Mouse (Mus musculus) heart, adult 11 months (tissue): Measurements from ENCODE around the gene Elf5.
A peak's percentile ranks its signal among the peaks of the same experiment; 100 is the strongest.

Experiments
- DNase-seq: peaks from one replicate; pipeline ENCODE4 v3.0.0; 2022

Elf5 gene

GRCm38 (mm10) chr2:103478326-103478725, 66.8 kb downstream of the Elf5 start:
- peak; percentile 72 for DNase-seq

- DNase-seq = peak; percentile 94
Observed at GRCm38 (mm10) chr2:103480240-103480639, 68.8 kb downstream of the Elf5 start.

GRCm38 (mm10) chr2:103480871-103481270, 69.4 kb downstream of the Elf5 start:
- DNase-seq = no peak

GRCm38 (mm10) chr2:103481314-103482231, 70.1 kb downstream of the Elf5 start:
- DNase-seq = peak; percentile 49

- peak; percentile 4 for DNase-seq
Observed at GRCm38 (mm10) chr2:103483289-103483985, 71.9 kb downstream of the Elf5 start.

- peak; percentile 88 for DNase-seq
Observed at GRCm38 (mm10) chr2:103483986-103484520, 72.6 kb downstream of the Elf5 start.

- DNase-seq = peak; percentile 100
Observed at GRCm38 (mm10) chr2:103484617-103485401, 73.3 kb downstream of the Elf5 start, which contains the start of gene Cat. Cat (minus strand) TSS chr2:103485160.

- peak; percentile 77 for DNase-seq
Observed at GRCm38 (mm10) chr2:103492526-103492925, 81.0 kb downstream of the Elf5 start.

GRCm38 (mm10) chr2:103493827-103494226, 82.3 kb downstream of the Elf5 start:
- peak; percentile 29 for DNase-seq

- peak; percentile 16 for DNase-seq
Observed at GRCm38 (mm10) chr2:103495633-103496418, 84.3 kb downstream of the Elf5 start.
